Mouse (Mus musculus): ENCODE results near the gene Slc22a5.
"Not testable (repeated sequence)": the region's sequence is repeated elsewhere in the genome, so short reads cannot be mapped to it uniquely, and the experiment has no call there.

Slc22a5 gene

GRCm38 (mm10) chr11:53888242-53888641, 3.2 kb downstream of the Slc22a5 start:
- DNase-seq (ENCODE audit: low spot score) = no peak

- no peak for DNase-seq (ENCODE audit: low spot score)
Measured at GRCm38 (mm10) chr11:53883287-53883686, 8.2 kb downstream of the Slc22a5 start.

GRCm38 (mm10) chr11:53878096-53878495, 13.4 kb downstream of the Slc22a5 start:
- not testable (repeated sequence) for DNase-seq (ENCODE audit: low spot score)

GRCm38 (mm10) chr11:53876488-53876887, 15.0 kb downstream of the Slc22a5 start:
- DNase-seq (ENCODE audit: low spot score) = no peak

GRCm38 (mm10) chr11:53874706-53875105, 16.8 kb downstream of the Slc22a5 start:
- no peak for DNase-seq (ENCODE audit: low spot score)

- DNase-seq (ENCODE audit: low spot score) = not testable (repeated sequence)
Measured at GRCm38 (mm10) chr11:53873909-53874704, 17.4 kb downstream of the Slc22a5 start.

GRCm38 (mm10) chr11:53871786-53872507, 19.5 kb downstream of the Slc22a5 start:
- DNase-seq (ENCODE audit: low spot score) = no peak

- no peak for DNase-seq (ENCODE audit: low spot score)
Measured at GRCm38 (mm10) chr11:53869172-53869571, 22.3 kb downstream of the Slc22a5 start.

GRCm38 (mm10) chr11:53868323-53868722, 23.1 kb downstream of the Slc22a5 start:
- DNase-seq (ENCODE audit: low spot score) = not testable (repeated sequence)

- DNase-seq (ENCODE audit: low spot score) = not testable (repeated sequence)
Measured at GRCm38 (mm10) chr11:53864724-53865310, 26.6 kb downstream of the Slc22a5 start.

GRCm38 (mm10) chr11:53860944-53861343, 30.5 kb downstream of the Slc22a5 start:
- not testable (repeated sequence) for DNase-seq (ENCODE audit: low spot score)

GRCm38 (mm10) chr11:53858761-53859580, 32.5 kb downstream of the Slc22a5 start, which contains the start of gene Gm12216:
TSS of gene Gm12216 (minus strand) at chr11:53859256.
- DNase-seq (ENCODE audit: low spot score) = not testable (repeated sequence)

- no peak for DNase-seq (ENCODE audit: low spot score)
Measured at GRCm38 (mm10) chr11:53858058-53858760, 33.3 kb downstream of the Slc22a5 start.

- no peak for DNase-seq (ENCODE audit: low spot score)
Measured at GRCm38 (mm10) chr11:53853665-53854064, 37.8 kb downstream of the Slc22a5 start.

GRCm38 (mm10) chr11:53851795-53852194, 39.7 kb downstream of the Slc22a5 start:
- no peak for DNase-seq (ENCODE audit: low spot score)

GRCm38 (mm10) chr11:53849588-53850320, 41.7 kb downstream of the Slc22a5 start:
- DNase-seq (ENCODE audit: low spot score) = peak; percentile 50

GRCm38 (mm10) chr11:53845680-53846079, 45.8 kb downstream of the Slc22a5 start:
- no peak for DNase-seq (ENCODE audit: low spot score)

- DNase-seq (ENCODE audit: low spot score) = no peak
Measured at GRCm38 (mm10) chr11:53843106-53843505, 48.4 kb downstream of the Slc22a5 start.

GRCm38 (mm10) chr11:53842161-53842581, 49.3 kb downstream of the Slc22a5 start:
- no peak for DNase-seq (ENCODE audit: low spot score)

- no peak for DNase-seq (ENCODE audit: low spot score)
Measured at GRCm38 (mm10) chr11:53841514-53841913, 49.9 kb downstream of the Slc22a5 start.
